Comparison of ENCODE assay signal across 21 mouse cellular contexts in genomic region chr6:147362842-147363241, GRCm38 (mm10).
"Had no signal": no experiment of that assay in that cellular context is flagged by ENCODE, and none has a peak within 500 bp of the region (broad histone marks: within the 10 kb centered on the region; RNA-seq: fewer than 3 reads in every experiment).

No protein-coding gene starts in this region.

- H3K4me3 ChIP-seq: lung, embryonic 15.5 days; midbrain, embryonic 10.5 days; midbrain, embryonic 12.5 days; myocyte; neural tube, embryonic 13.5 days; neural tube, embryonic 15.5 days had no signal

- H3K27me3 ChIP-seq: lung, embryonic 15.5 days; midbrain, embryonic 12.5 days; neural tube, embryonic 13.5 days; neural tube, embryonic 15.5 days had no signal

- H3K9me3 ChIP-seq: lung, embryonic 15.5 days; midbrain, embryonic 10.5 days; midbrain, embryonic 12.5 days; neural tube, embryonic 13.5 days; neural tube, embryonic 15.5 days had no signal

- H3K4me2 ChIP-seq: lung, embryonic 15.5 days; midbrain, embryonic 12.5 days; neural tube, embryonic 13.5 days; neural tube, embryonic 15.5 days had no signal

- ATAC-seq: lung, postnatal 0 days; midbrain, embryonic 16.5 days had no signal

- H3K36me3 ChIP-seq: lung, embryonic 15.5 days; midbrain, embryonic 10.5 days; midbrain, embryonic 12.5 days; neural tube, embryonic 13.5 days; neural tube, embryonic 15.5 days had no signal

- DNase-seq: lung, adult 2 months; lung, postnatal 14 days; lung, postnatal 36 days; midbrain, embryonic 14.5 days; retina, postnatal 1 day; right cerebral cortex, adult 18-20 months; right cerebral cortex, postnatal 25 days; right cerebral cortex, postnatal 4 days; spleen, adult 18-20 months; thymus, adult 18-20 months; thymus, postnatal 14 days; thymus, postnatal 36 days had no signal

- H3K27ac ChIP-seq: lung, embryonic 15.5 days; macrophage; midbrain, embryonic 10.5 days; midbrain, embryonic 12.5 days; neural tube, embryonic 13.5 days; neural tube, embryonic 15.5 days had no signal

- H3K4me1 ChIP-seq: lung, embryonic 15.5 days; midbrain, embryonic 10.5 days; midbrain, embryonic 12.5 days; neural tube, embryonic 13.5 days; neural tube, embryonic 15.5 days had no signal

- H3K9ac ChIP-seq: lung, embryonic 15.5 days; midbrain, embryonic 12.5 days; neural tube, embryonic 13.5 days; neural tube, embryonic 15.5 days had no signal
